Mouse (Mus musculus) heart, embryonic 14.5 days (tissue): ENCODE measurements around the gene Pnkp. TPM values are rescaled to one million over a fixed set of nuclear protein-coding genes. Genes with fewer than 3 reads are reported as not detected.

Experiments used
- ATAC-seq: fragments of 200-750 bp; cut with Nextera tagmentation; 2 replicates; pipeline ENCODE4 v1.8.0; 2017; ENCODE audit warnings: low read depth, moderate TSS enrichment; ENCODE audit not compliant: insufficient number of reproducible peaks, insufficient read depth, low FRiP score
- H3K27ac ChIP-seq, 2 experiments: fragments of 200-500 bp in 1 of 2; fragments of 300-500 bp in 1 of 2; sonication (generic) in 1 of 2; replicated peaks in 1 of 2; 2 replicates each; pipeline ENCODE4 v1.5.1; 2012 to 2014; ENCODE audit warnings: low read depth in 2 of 2, low read length in 2 of 2, control low read depth in 1 of 2, mild to moderate bottlenecking in 1 of 2, mixed read lengths in 1 of 2; ENCODE audit not compliant: control insufficient read depth in 1 of 2, insufficient read depth in 1 of 2
- H3K27me3 ChIP-seq: fragments of 300-500 bp; sonication (generic); 2 replicates; pipeline ENCODE4 v1.6.1; 2014; ENCODE audit warnings: mild to moderate bottlenecking, low read length, control low read depth; ENCODE audit not compliant: control insufficient read depth, insufficient read depth
- H3K36me3 ChIP-seq: fragments of 300-500 bp; sonication (generic); 2 replicates; pipeline ENCODE4 v1.6.1; 2014; ENCODE audit warnings: mild to moderate bottlenecking, control low read depth, low read length, mixed read lengths; ENCODE audit not compliant: control insufficient read depth, insufficient read depth
- H3K4me1 ChIP-seq, 2 experiments: fragments of 200-500 bp in 1 of 2; fragments of 300-500 bp in 1 of 2; sonication (generic) in 1 of 2; 2 replicates each; pipeline ENCODE4 v1.6.1; 2012 to 2014; ENCODE audit warnings: low read length in 2 of 2, control low read depth in 1 of 2, mixed read lengths in 1 of 2; ENCODE audit not compliant: control insufficient read depth in 2 of 2, insufficient read depth in 2 of 2
- H3K4me2 ChIP-seq: fragments of 300-500 bp; sonication (generic); 2 replicates; pipeline ENCODE4 v1.6.1; 2014; ENCODE audit warnings: mild to moderate bottlenecking, low read length
- H3K4me3 ChIP-seq, 2 experiments: fragments of 200-500 bp in 1 of 2; fragments of 300-500 bp in 1 of 2; sonication (generic) in 1 of 2; 2 replicates each; pipeline ENCODE4 v1.5.1; 2012 to 2014; ENCODE audit warnings: low read length in 2 of 2, mild to moderate bottlenecking in 2 of 2, control low read depth in 1 of 2, low read depth in 1 of 2, moderate library complexity in 1 of 2; ENCODE audit not compliant: control insufficient read depth in 1 of 2, insufficient read depth in 1 of 2
- H3K9ac ChIP-seq: fragments of 300-500 bp; sonication (generic); 2 replicates; pipeline ENCODE4 v1.6.1; 2014; ENCODE audit warnings: mild to moderate bottlenecking, low read length
- H3K9me3 ChIP-seq: fragments of 300-500 bp; sonication (generic); 2 replicates; pipeline ENCODE4 v1.6.1; 2016; ENCODE audit warnings: low read length, control low read depth; ENCODE audit not compliant: control insufficient read depth
- WGBS: fragments of 180-500 bp; shearing (Covaris S2); extraction: QIAGEN DNeasy Blood & Tissue Kit; methylation state at CpG from one replicate; pipeline ENCODE4 v1.1.7; 2014; 5-methylcytosine and 5-hydroxymethylcytosine counted together
- polyA plus RNA-seq: library from polyadenylated mRNA; unstranded; fragments of >200 nt; fragmentation: Nextera tagmentation; extraction: Ambion mirVana; gene quantifications from 2 replicates; pipeline ENCODE4 v1.2.1, GENCODE M21; 2014

Gene Pnkp
- polyA plus RNA-seq, result 19.4 and 22.7 TPM in 2 replicates

DNA sequence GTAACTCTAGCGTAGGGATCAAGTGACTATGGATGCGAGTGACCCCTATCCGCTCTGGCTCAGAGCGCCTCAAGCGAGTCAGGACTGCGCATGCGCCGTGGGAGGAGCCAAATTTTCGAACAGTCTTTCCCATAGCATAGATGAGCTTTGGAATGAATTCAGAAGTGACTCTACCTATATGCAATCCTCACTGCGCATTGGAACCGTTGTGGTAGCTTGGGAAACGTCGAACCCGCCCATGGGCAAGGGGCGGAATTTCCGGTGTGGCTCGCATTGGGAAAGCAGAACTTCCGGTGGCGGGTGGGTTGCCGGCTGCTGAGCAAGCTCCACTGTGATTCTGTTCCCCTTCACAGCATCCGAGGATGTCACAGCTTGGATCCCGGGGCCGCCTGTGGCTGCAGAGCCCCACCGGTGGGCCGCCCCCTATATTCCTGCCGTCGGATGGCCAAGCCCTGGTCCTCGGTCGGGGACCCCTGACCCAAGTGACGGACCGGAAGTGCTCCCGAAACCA lies at the start of gene Pnkp:
Gene Pnkp, plus strand, starts transcription at position 98 of the 511 bp plus-strand sequence.
- Histone ChIP-seq H3K4me2 (peak within 1 kb of the TSS; percentile 95), H3K27ac (peak within 1 kb of the TSS; percentile 92 to 95), H3K9me3 (no peaks in the 10 kb centered on the region), H3K36me3 (peaks cover 35% of the 10 kb centered on the region), H3K9ac (peak within 1 kb of the TSS; percentile 92), H3K27me3 (no peaks in the 10 kb centered on the region), H3K4me1 (peaks cover 16 to 36% of the 10 kb centered on the region in 2 experiments), H3K4me3 (peak within 1 kb of the TSS; percentile 86 to 94)
- under 1% methylated on average over 32 of the region's 32 CpGs for WGBS
- ATAC-seq, result 0 out of 2 replicates have a peak, but pooled peaks have one; percentile 23

DNA sequence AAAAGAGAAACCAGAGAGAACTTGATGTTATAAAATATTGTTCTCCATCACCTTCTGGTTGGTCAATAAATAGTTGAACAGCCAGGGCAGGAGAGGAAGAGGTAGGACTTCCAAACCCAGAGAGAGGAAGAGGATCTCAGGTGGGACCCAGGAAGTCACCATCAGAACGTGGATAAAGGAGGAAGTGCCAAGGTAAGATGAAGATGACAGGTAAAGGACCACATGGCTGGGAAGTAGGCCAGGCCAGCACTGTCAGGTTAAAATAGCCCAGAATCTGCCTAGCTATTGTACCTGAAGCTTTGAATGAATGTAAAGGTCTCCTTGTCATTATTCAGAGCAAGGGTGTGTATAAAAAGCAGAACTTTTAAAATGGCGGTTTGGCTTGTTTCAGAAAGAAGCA lies 48.0 kb upstream of the Pnkp start:
- no peak overlapping the region for H3K9ac ChIP-seq
- ATAC-seq, result no peak
- peaks cover 19% of the 10 kb centered on the region for H3K36me3 ChIP-seq
- no peak overlapping the region for H3K4me3 ChIP-seq
- H3K4me1 ChIP-seq, result no peaks in the 10 kb centered on the region
- WGBS, result 69% methylated on average over 2 of the region's 2 CpGs
- no peaks in the 10 kb centered on the region for H3K9me3 ChIP-seq
- H3K27ac ChIP-seq, result no peak overlapping the region
- H3K4me2 ChIP-seq, result no peak overlapping the region
- H3K27me3 ChIP-seq, result no peaks in the 10 kb centered on the region

- Histone ChIP-seq H3K36me3 (peaks cover 25% of the 10 kb centered on the region), H3K4me1 (no peaks in the 10 kb centered on the region), H3K27ac (no peak overlapping the region), H3K9me3 (no peaks in the 10 kb centered on the region), H3K4me2 (no peak overlapping the region), H3K27me3 (no peaks in the 10 kb centered on the region), H3K9ac (no peak overlapping the region), H3K4me3 (no peak overlapping the region)
- ATAC-seq, result no peak
- 82% methylated on average over 3 of the region's 3 CpGs for WGBS
Observed at GRCm38 (mm10) chr7:44809466-44809865, 47.5 kb upstream of the Pnkp start.

DNA sequence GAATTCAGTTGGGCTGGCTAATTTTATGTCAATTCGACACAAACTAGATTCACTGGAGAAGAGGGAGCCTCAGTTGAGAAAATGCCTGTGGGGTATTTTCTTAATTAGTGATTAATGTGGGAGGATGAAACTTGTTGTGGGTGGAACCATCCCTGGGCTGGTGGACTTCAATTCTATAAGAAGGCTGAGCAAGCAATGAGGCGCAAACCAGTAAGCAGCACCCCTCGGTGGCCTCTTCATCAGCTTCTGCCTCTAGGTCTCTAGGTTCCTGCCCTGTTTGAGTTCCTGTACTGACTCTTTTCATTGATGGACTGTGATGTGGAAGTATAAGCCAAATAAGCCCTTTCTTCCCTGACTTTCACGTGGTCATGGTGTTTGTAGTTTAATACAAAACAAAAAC lies 46.6 kb upstream of the Pnkp start:
- Histone ChIP-seq H3K4me3 (no peak overlapping the region), H3K9me3 (no peaks in the 10 kb centered on the region), H3K36me3 (peaks cover 25% of the 10 kb centered on the region), H3K27me3 (no peaks in the 10 kb centered on the region), H3K4me1 (peaks cover 2 to 6% of the 10 kb centered on the region in 2 experiments), H3K9ac (no peak overlapping the region), H3K4me2 (no peak overlapping the region), H3K27ac (no peak overlapping the region)
- whole genome bisulfite sequencing, result 74% methylated on average over 4 of the region's 4 CpGs
- no peak for ATAC-seq

- Histone ChIP-seq H3K4me2 (no peak overlapping the region), H3K36me3 (peaks cover 25% of the 10 kb centered on the region), H3K27me3 (no peaks in the 10 kb centered on the region), H3K4me3 (no peak overlapping the region), H3K27ac (no peak overlapping the region), H3K4me1 (peaks cover 2 to 6% of the 10 kb centered on the region in 2 experiments), H3K9me3 (no peaks in the 10 kb centered on the region), H3K9ac (no peak overlapping the region)
- 87% methylated on average over 7 of the region's 7 CpGs for WGBS
- no peak for ATAC-seq
Observed at GRCm38 (mm10) chr7:44810819-44811557, 46.0 kb upstream of the Pnkp start.

DNA sequence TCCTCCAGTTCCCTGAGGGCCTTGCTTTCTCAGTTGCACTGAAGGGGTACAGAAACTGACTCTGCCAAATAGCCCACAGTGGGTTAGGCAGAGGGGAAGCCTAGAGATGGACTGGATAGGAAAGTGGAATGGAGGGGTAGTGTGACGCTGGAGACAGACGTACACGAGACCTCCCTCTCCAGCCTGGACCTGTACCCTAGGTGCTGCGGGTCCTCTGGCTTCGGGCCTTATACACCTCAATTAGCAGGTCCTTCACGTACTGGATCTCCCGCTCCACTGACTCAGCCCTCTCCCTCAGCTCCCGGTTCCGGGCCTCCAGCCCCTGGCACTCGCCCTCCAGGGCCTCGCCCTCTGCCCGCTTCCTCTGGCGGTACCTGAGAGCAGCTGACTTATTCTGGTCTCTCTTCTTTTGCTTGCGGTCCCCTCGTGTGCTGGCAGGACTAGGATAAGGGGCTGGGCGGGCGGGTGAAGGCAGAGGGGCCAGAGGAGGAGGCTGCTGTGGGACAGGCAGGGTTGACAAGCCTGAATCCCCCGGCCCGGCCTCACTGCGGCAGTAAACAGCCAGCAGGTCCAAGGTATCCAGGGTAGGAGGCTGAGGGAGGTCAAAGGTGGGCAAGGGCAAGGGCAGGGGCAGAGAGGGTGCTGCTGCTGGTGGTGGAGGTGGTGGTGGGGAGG lies 44.2 kb upstream of the Pnkp start:
- Histone ChIP-seq H3K4me2 (no peak overlapping the region), H3K9ac (no peak overlapping the region), H3K27ac (no peak overlapping the region), H3K36me3 (peaks cover 25% of the 10 kb centered on the region), H3K9me3 (no peaks in the 10 kb centered on the region), H3K27me3 (no peaks in the 10 kb centered on the region), H3K4me1 (peaks cover 7 to 14% of the 10 kb centered on the region in 2 experiments), H3K4me3 (no peak overlapping the region)
- 89% methylated on average over 20 of the region's 20 CpGs for WGBS
- ATAC-seq, result no peak

DNA sequence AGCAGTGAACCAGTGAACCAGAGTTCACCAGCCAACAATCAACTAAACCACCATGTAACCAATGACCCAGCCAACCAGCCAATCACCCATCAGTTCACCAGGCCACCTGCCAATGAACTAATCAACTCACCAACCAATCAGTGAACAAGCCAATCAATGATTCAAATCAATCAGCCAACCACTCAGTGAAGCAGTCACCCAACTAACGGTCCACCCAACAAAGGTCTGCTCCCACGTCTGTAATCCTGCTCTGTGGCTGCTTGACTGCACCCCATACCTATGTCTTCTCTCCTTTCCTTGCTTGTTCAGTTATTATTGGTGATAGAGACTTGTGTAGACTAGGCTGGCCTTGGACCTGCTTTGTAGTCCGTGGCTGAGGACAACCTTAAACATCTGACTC lies 43.0 kb upstream of the Pnkp start:
- 92% methylated on average over 3 of the region's 3 CpGs for WGBS
- no peak overlapping the region for H3K27ac ChIP-seq
- ATAC-seq, result no peak
- no peak overlapping the region for H3K9ac ChIP-seq
- no peaks in the 10 kb centered on the region for H3K27me3 ChIP-seq
- no peaks in the 10 kb centered on the region for H3K9me3 ChIP-seq
- peaks cover 32% of the 10 kb centered on the region for H3K36me3 ChIP-seq
- H3K4me1 ChIP-seq, result peaks cover 17 to 26% of the 10 kb centered on the region in 2 experiments
- H3K4me3 ChIP-seq, result no peak overlapping the region
- H3K4me2 ChIP-seq, result no peak overlapping the region
